Mouse (Mus musculus): ENCODE data around the gene Gm45194. TPM values are rescaled to one million over a fixed set of nuclear protein-coding genes. Genes with fewer than 3 reads are reported as not detected.

Gene Gm45194
- polyA plus RNA-seq, 1 experiment from 2014 or later, result 0.99 TPM

Other genes with a start within 250 kb of the Gm45194 start
- 1.6 and 2.1 TPM in 2 replicates for gene Hdx, start 194.3 kb upstream of the Gm45194 start, polyA plus RNA-seq (2016; fragmentation: Nextera tagmentation; extraction: Ambion mirVana)
- gene Tex16, start 119.6 kb downstream of the Gm45194 start, polyA plus RNA-seq (2016; fragmentation: Nextera tagmentation; extraction: Ambion mirVana), result 1.3 and 1.5 TPM in 2 replicates